Mouse (Mus musculus) thymus, adult 2 months (tissue): Measurements from ENCODE around the gene Lrrc31.

Experiments used
- CTCF ChIP-seq: fragments of 200-500 bp; IDR thresholded peaks from 2 replicates; pipeline ENCODE4 v1.5.1; 2012; ENCODE audit warnings: mild to moderate bottlenecking, control low read depth, low read length, moderate library complexity, borderline replicate concordance; ENCODE audit not compliant: control insufficient read depth, poor library complexity, insufficient read depth; ENCODE audit errors: extremely low read depth
- POLR2A ChIP-seq: fragments of 200-500 bp; IDR thresholded peaks from 2 replicates; pipeline ENCODE4 v1.6.1; 2012; ENCODE audit warnings: mild to moderate bottlenecking, low read length, control low read depth, moderate library complexity; ENCODE audit not compliant: control insufficient read depth, poor library complexity, insufficient read depth; ENCODE audit errors: extremely low read depth

- TF ChIP-seq CTCF (no peak), POLR2A (no peak)
Observed at GRCm38 (mm10) chr3:30713334-30713733, 13.7 kb upstream of the Lrrc31 start.
